Mouse (Mus musculus) cortical plate, adult 2 months (tissue): ENCODE measurements at regions not wholly inside any gene's neighbourhood (a gene's known extent, or its start where the extent isn't known, plus 50 kb on each side); places are given as distances from the start of the nearest gene placed in this dataset.

Experiments used
- CTCF ChIP-seq: fragments of 200-500 bp; IDR thresholded peaks from 2 replicates; pipeline ENCODE4 v1.5.1; 2011; ENCODE audit warnings: mild to moderate bottlenecking, control low read depth, low read length; ENCODE audit not compliant: insufficient read depth; ENCODE audit errors: extremely low read depth
- POLR2A ChIP-seq: fragments of 200-500 bp; IDR thresholded peaks from 2 replicates; pipeline ENCODE4 v1.6.1; 2011; ENCODE audit warnings: mild to moderate bottlenecking, low read length, control low read depth; ENCODE audit not compliant: insufficient read depth; ENCODE audit errors: extremely low read depth

- TF ChIP-seq POLR2A (no peak), CTCF (no peak)
Measured at GRCm38 (mm10) chr7:133232889-133233441, 108.8 kb upstream of the Ctbp2 start.
